Mouse (Mus musculus) bone marrow macrophage, adult 2 months (primary cell): ENCODE measurements around the gene Cdsn.

Experiments used
- CTCF ChIP-seq: IDR thresholded peaks from 2 replicates; pipeline ENCODE4 v1.5.1; 2012; ENCODE audit warnings: low read depth, mild to moderate bottlenecking, low read length, moderate library complexity
- POLR2A ChIP-seq: IDR thresholded peaks from 2 replicates; pipeline ENCODE4 v1.6.1; 2012; ENCODE audit warnings: mild to moderate bottlenecking, low read depth, low read length, borderline replicate concordance

DNA sequence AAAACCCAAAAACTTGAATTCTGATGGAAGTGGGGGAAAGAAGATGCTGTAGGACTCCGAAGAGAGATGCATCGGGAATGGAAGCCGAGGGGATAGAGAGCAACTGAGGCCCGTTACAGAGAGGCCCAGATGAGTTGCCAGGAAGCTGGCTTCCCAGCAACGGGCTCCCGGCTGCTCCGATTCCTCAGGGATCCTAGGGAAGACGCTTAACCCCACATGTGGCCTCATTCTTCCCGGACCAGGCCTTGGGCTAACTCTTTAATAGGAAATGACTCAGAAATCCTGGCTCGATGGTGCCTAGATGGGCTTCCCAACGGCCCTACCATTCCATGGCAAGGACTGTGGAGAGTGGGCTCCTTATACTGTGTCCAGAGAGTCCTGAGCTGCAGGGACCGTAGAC is 34.4 kb upstream of the Cdsn start:
- TF ChIP-seq POLR2A (no peak), CTCF (no peak)
